Mouse (Mus musculus) urinary bladder, postnatal 36 days (tissue): ENCODE measurements around the gene Sptan1.

Experiments used
- DNase-seq, 2 experiments: peaks; one replicate each; pipeline ENCODE4 v3.0.0; 2022; ENCODE audit warnings: low spot score in 2 of 2, mixed read lengths in 1 of 2

Sptan1 gene

GRCm38 (mm10) chr2:30061215-30062166, 96.1 kb downstream of the Sptan1 start:
- peak; percentile 19 to 38 for DNase-seq

- DNase-seq = peak; percentile 64 to 67
Measured at GRCm38 (mm10) chr2:30062249-30063093, 97.1 kb downstream of the Sptan1 start.

- DNase-seq = no peak
Measured at GRCm38 (mm10) chr2:30063235-30063634, 97.9 kb downstream of the Sptan1 start.

GRCm38 (mm10) chr2:30063791-30064190, 98.4 kb downstream of the Sptan1 start:
- no peak for DNase-seq

- DNase-seq = no peak
Measured at GRCm38 (mm10) chr2:30064298-30064697, 98.9 kb downstream of the Sptan1 start.

GRCm38 (mm10) chr2:30066046-30066901, 100.9 kb downstream of the Sptan1 start:
- peak; percentile 91 to 95 for DNase-seq

- DNase-seq = peak in 1 of 2 experiments; percentile 15
Measured at GRCm38 (mm10) chr2:30067031-30067888, 101.9 kb downstream of the Sptan1 start.

GRCm38 (mm10) chr2:30067962-30068361, 102.6 kb downstream of the Sptan1 start:
- no peak for DNase-seq

GRCm38 (mm10) chr2:30072875-30073274, 107.5 kb downstream of the Sptan1 start:
- no peak for DNase-seq

- DNase-seq = no peak
Measured at GRCm38 (mm10) chr2:30073285-30073684, 107.9 kb downstream of the Sptan1 start.

- DNase-seq = no peak
Measured at GRCm38 (mm10) chr2:30075625-30076024, 110.3 kb downstream of the Sptan1 start.

GRCm38 (mm10) chr2:30076439-30076838, 111.1 kb downstream of the Sptan1 start:
- no peak for DNase-seq

- no peak for DNase-seq
Measured at GRCm38 (mm10) chr2:30076959-30077358, 111.6 kb downstream of the Sptan1 start.

- peak; percentile 83 to 88 for DNase-seq
Measured at GRCm38 (mm10) chr2:30077502-30078348, 112.4 kb downstream of the Sptan1 start, which contains the start of gene Pkn3. TSS of gene Pkn3 (plus strand) at chr2:30077684.

GRCm38 (mm10) chr2:30078349-30078712, 113.0 kb downstream of the Sptan1 start:
- no peak for DNase-seq

- no peak for DNase-seq
Measured at GRCm38 (mm10) chr2:30078760-30079159, 113.4 kb downstream of the Sptan1 start.

GRCm38 (mm10) chr2:30080181-30080800, 114.9 kb downstream of the Sptan1 start:
- DNase-seq = no peak
